Mouse (Mus musculus) CH12.LX (cell line): ENCODE data around the gene Gm17018. TPM values are rescaled to one million over a fixed set of nuclear protein-coding genes. Genes with fewer than 3 reads are reported as not detected.

ENCODE experiments used
- DNase-seq: peaks from one replicate; pipeline ENCODE4 v3.0.0-alpha.2; 2013; ENCODE audit errors: extremely low read depth
- H3K27ac ChIP-seq: 2 replicates; pipeline ENCODE4 v1.5.1; 2012; ENCODE audit warnings: low read depth, mild to moderate bottlenecking, control low read depth, moderate library complexity; ENCODE audit not compliant: insufficient read depth
- H3K27me3 ChIP-seq: replicated peaks from 2 replicates; pipeline ENCODE3; 2012; ENCODE audit warnings: inconsistent platforms
- H3K36me3 ChIP-seq, 2 experiments: replicated peaks in 1 of 2; 2 replicates each; pipeline versions ENCODE3 to v1.6.1; 2012; ENCODE audit warnings: inconsistent platforms in 1 of 2, low read length in 1 of 2, mild to moderate bottlenecking in 1 of 2, mixed read lengths in 1 of 2, moderate library complexity in 1 of 2; ENCODE audit not compliant: control insufficient read depth in 1 of 2, insufficient read depth in 1 of 2
- H3K4me1 ChIP-seq, 2 experiments: 2 replicates each; pipeline ENCODE4 v1.6.1; 2012; ENCODE audit warnings: inconsistent platforms in 1 of 2, moderate library complexity in 1 of 2; ENCODE audit not compliant: insufficient read depth in 2 of 2, control insufficient read depth in 1 of 2
- H3K4me2 ChIP-seq: 2 replicates; pipeline ENCODE4 v1.6.1; 2012; ENCODE audit warnings: low read depth, mild to moderate bottlenecking, control low read depth; ENCODE audit not compliant: poor library complexity, insufficient read depth, severe bottlenecking
- H3K4me3 ChIP-seq, 3 experiments: fragments of 150-350 bp in 1 of 3; sonication (generic) in 1 of 3; replicated peaks in 1 of 3; 2 replicates each; pipeline versions ENCODE3 to v1.5.1; 2011 to 2012; ENCODE audit warnings: low read depth in 2 of 3, low read length in 2 of 3, mild to moderate bottlenecking in 2 of 3, moderate library complexity in 2 of 3, control low read depth in 1 of 3, improper control_type of control experiment in 1 of 3, inconsistent platforms in 1 of 3, mixed read lengths in 1 of 3; ENCODE audit not compliant: poor library complexity in 1 of 3
- H3K79me2 ChIP-seq: replicated peaks from 2 replicates; pipeline ENCODE4 v1.6.1; 2012; ENCODE audit warnings: mild to moderate bottlenecking, moderate library complexity; ENCODE audit not compliant: control insufficient read depth, poor library complexity, insufficient read depth, severe bottlenecking; ENCODE audit errors: extremely low read depth
- H3K9ac ChIP-seq: 2 replicates; pipeline ENCODE4 v1.6.1; 2012; ENCODE audit warnings: low read depth, mild to moderate bottlenecking, control low read depth, moderate library complexity; ENCODE audit not compliant: insufficient read depth
- H3K9me3 ChIP-seq: replicated peaks from 2 replicates; pipeline ENCODE3; 2012; ENCODE audit warnings: low read length, inconsistent platforms, mixed read lengths
- CHD1 ChIP-seq: IDR thresholded peaks from 2 replicates; pipeline ENCODE4 v1.6.1; 2012; ENCODE audit warnings: low read depth, low read length, improper control_type of control experiment, inconsistent platforms
- CTCF ChIP-seq, 2 experiments: IDR thresholded peaks in 1 of 2; conservative IDR thresholded peaks in 1 of 2; 2 replicates each; pipeline ENCODE4 v1.5.1; 2011 to 2012; ENCODE audit warnings: low read depth in 2 of 2, low read length in 2 of 2, improper control_type of control experiment in 1 of 2, inconsistent platforms in 1 of 2, mild to moderate bottlenecking in 1 of 2, moderate library complexity in 1 of 2
- ELF1 ChIP-seq: IDR thresholded peaks from 2 replicates; pipeline ENCODE4 v1.6.1; 2014; ENCODE audit warnings: low read depth, mild to moderate bottlenecking, inconsistent platforms, low read length, improper control_type of control experiment
- EP300 ChIP-seq: IDR thresholded peaks from 2 replicates; pipeline ENCODE4 v1.6.1; 2011; ENCODE audit warnings: low read length, improper control_type of control experiment
- ETS1 ChIP-seq: conservative IDR thresholded peaks from 2 replicates; pipeline ENCODE4 v1.6.1; 2012; ENCODE audit warnings: low read depth, mild to moderate bottlenecking, inconsistent platforms, low read length, improper control_type of control experiment, moderate library complexity
- HCFC1 ChIP-seq: IDR thresholded peaks from 2 replicates; pipeline ENCODE4 v1.6.1; 2012; ENCODE audit warnings: low read depth, mild to moderate bottlenecking, inconsistent platforms, low read length, improper control_type of control experiment
- JUN ChIP-seq: IDR thresholded peaks from 2 replicates; pipeline ENCODE4 v1.6.1; 2011; ENCODE audit warnings: low read depth, mild to moderate bottlenecking, low read length, improper control_type of control experiment, moderate library complexity; ENCODE audit not compliant: insufficient read depth
- MAZ ChIP-seq: IDR thresholded peaks from 2 replicates; pipeline ENCODE4 v1.6.1; 2012; ENCODE audit warnings: low read depth, mild to moderate bottlenecking, inconsistent platforms, low read length, improper control_type of control experiment, moderate library complexity
- MEF2A ChIP-seq: IDR thresholded peaks from 2 replicates; pipeline ENCODE4 v1.6.1; 2014; ENCODE audit warnings: low read depth, mild to moderate bottlenecking, inconsistent platforms, low read length, improper control_type of control experiment, borderline replicate concordance
- NELFE ChIP-seq: IDR thresholded peaks from 2 replicates; pipeline ENCODE4 v1.6.1; 2011; ENCODE audit warnings: low read depth, low read length, improper control_type of control experiment
- POLR2AphosphoS2 ChIP-seq: IDR thresholded peaks from 2 replicates; pipeline ENCODE4 v1.6.1; 2011; ENCODE audit warnings: low read depth, low read length, improper control_type of control experiment
- TBP ChIP-seq: conservative IDR thresholded peaks from 2 replicates; pipeline ENCODE4 v1.6.1; 2011; ENCODE audit warnings: low read depth, low read length, improper control_type of control experiment
- TCF12 ChIP-seq: IDR thresholded peaks from 2 replicates; pipeline ENCODE4 v1.6.1; 2014; ENCODE audit warnings: low read depth, mild to moderate bottlenecking, inconsistent platforms, low read length, improper control_type of control experiment
- USF2 ChIP-seq: conservative IDR thresholded peaks from 2 replicates; pipeline ENCODE4 v1.6.1; 2011; ENCODE audit warnings: low read depth, low read length, improper control_type of control experiment
- ZMIZ1 ChIP-seq: IDR thresholded peaks from 2 replicates; pipeline ENCODE4 v1.6.1; 2012; ENCODE audit warnings: low read depth, mild to moderate bottlenecking, inconsistent platforms, low read length, improper control_type of control experiment
- ZNF384 ChIP-seq: IDR thresholded peaks from 2 replicates; pipeline ENCODE4 v1.6.1; 2012; ENCODE audit warnings: low read depth, low read length, improper control_type of control experiment, inconsistent platforms
- dilution Hi-C: fragments of 300-500 bp; cut with MboI; formaldehyde crosslinking; loops from 2 replicates; pipeline ENCODE4 v1.14.3; 2020; ENCODE audit warnings: low sequenced_read_pairs; ENCODE audit not compliant: extremely low pct_unique_long_range_greater_than_20kb, extremely low pct_ligation_motif_present
- in situ Hi-C: fragments of 300-500 bp; cut with MboI; formaldehyde crosslinking; loops from 3 replicates; pipeline ENCODE4 v1.14.3; 2019; ENCODE audit warnings: low sequenced_read_pairs, low pct_ligation_motif_present, low pct_unique_long_range_greater_than_20kb, mixed read lengths
- polyA plus RNA-seq: library from polyadenylated mRNA; unstranded; fragments of >175 nt; gene quantifications from 2 replicates; pipeline ENCODE4 v1.2.1, GENCODE M21; 2012; ENCODE audit warnings: low read depth; ENCODE audit not compliant: insufficient read length
- total RNA-seq, 2 experiments: library from RNA; depleted of rRNA; stranded (reverse); fragments of 300-350 nt in 1 of 2; fragments of >200 nt in 1 of 2; gene quantifications; 2 replicates each; pipeline ENCODE4 v1.2.3; 2012 to 2014

Gm17018 gene
- total and polyA plus RNA-seq, 3 experiments: 18.5 to 40.4 (median 34.4) TPM

DNA sequence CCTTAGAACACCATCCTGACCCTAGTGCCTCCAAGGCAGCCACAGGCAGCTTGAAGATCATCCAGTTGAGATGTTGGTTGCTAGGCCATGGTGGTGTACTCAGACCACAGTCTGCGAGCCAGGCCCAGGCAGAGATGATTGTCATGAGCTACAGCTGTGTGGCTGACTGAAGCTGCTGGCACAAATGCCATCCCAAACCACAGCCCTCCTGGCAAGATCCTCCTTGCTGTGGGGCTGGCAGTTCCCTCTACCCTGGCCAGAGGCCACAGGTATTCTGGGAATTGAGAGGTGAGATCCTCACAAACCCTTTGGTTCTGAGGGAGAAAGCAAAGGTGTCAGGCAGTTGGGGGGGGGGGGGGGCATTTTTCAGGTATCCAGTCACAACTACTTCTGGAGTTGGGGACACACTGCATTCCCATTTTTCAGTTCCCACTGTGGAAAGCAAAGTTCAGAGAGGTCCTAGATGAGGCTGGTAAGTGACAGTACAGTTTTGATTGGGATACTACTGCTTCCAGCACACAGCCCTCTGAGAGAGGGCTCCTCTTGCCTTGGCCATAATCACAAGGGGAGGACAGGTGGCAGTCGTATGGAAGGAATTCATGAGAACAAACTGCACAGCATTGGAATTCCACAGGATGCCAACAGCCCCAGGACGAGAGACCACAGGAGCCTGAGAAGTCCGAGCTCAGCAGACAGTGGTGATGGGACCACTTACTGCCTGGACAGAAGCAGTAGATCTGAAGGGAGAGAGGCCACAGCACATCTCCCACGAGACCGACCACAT is 27.3 kb downstream of the Gm17018 start:
- DNase-seq: no peak
- TF ChIP-seq CHD1 (no peak), JUN (no peak), NELFE (no peak), ZNF384 (no peak), ETS1 (no peak), ELF1 (no peak), MAZ (no peak), EP300 (no peak), USF2 (no peak), TCF12 (no peak), MEF2A (no peak)
- Histone ChIP-seq H3K4me3 (no peak overlapping the region), H3K4me2 (no peak overlapping the region), H3K4me1 (peaks cover 13 to 35% of the 10 kb centered on the region in 2 experiments), H3K79me2 (no peaks in the 10 kb centered on the region), H3K9me3 (no peaks in the 10 kb centered on the region), H3K27me3 (no peaks in the 10 kb centered on the region), H3K9ac (no peak overlapping the region), H3K27ac (no peak overlapping the region), H3K36me3 (peaks cover 0 to 29% of the 10 kb centered on the region in 2 experiments)
- in situ Hi-C loops: no loop called here
- dilution Hi-C loops: no loop called here

DNA sequence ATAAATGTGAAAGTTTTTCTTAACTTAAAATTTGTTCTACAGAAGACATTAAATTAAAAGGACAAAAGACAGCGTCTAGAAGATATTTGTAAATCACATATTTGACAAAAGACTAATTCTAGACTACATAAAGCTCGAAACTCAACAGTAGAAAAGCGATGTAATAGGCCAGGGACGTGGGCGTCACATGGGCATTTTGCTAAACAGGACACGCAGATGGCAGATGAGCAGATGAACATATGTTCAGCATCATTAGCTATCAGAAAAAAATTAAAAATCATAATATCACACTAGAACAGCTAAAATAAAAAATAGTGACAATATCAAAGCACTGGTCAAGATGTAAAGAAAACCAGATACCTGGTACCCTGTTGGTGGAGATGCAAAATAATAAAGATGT is 29.3 kb downstream of the Gm17018 start:
- Histone ChIP-seq H3K4me2 (no peak overlapping the region), H3K27me3 (no peaks in the 10 kb centered on the region), H3K79me2 (no peaks in the 10 kb centered on the region), H3K4me1 (peaks cover 9 to 30% of the 10 kb centered on the region in 2 experiments), H3K36me3 (peaks cover 0 to 17% of the 10 kb centered on the region in 2 experiments), H3K9ac (no peak overlapping the region), H3K9me3 (no peaks in the 10 kb centered on the region), H3K27ac (no peak overlapping the region), H3K4me3 (no peak overlapping the region)
- no peak for DNase-seq
- TF ChIP-seq HCFC1 (no peak), POLR2AphosphoS2 (no peak), CTCF (conservative IDR thresholded peaks at IDR 0.05 in 1 of 2, IDR thresholded peaks at IDR 0.05 in 1 of 2; ENCODE audit: low read depth in 2 of 2, low read length in 2 of 2) (no peak), TBP (no peak), ZMIZ1 (no peak), USF2 (no peak)
- dilution Hi-C loops: no loop called here
- in situ Hi-C loops: no loop called here
